13 mouse cellular contexts compared by ENCODE assay signal in the genomic region with DNA sequence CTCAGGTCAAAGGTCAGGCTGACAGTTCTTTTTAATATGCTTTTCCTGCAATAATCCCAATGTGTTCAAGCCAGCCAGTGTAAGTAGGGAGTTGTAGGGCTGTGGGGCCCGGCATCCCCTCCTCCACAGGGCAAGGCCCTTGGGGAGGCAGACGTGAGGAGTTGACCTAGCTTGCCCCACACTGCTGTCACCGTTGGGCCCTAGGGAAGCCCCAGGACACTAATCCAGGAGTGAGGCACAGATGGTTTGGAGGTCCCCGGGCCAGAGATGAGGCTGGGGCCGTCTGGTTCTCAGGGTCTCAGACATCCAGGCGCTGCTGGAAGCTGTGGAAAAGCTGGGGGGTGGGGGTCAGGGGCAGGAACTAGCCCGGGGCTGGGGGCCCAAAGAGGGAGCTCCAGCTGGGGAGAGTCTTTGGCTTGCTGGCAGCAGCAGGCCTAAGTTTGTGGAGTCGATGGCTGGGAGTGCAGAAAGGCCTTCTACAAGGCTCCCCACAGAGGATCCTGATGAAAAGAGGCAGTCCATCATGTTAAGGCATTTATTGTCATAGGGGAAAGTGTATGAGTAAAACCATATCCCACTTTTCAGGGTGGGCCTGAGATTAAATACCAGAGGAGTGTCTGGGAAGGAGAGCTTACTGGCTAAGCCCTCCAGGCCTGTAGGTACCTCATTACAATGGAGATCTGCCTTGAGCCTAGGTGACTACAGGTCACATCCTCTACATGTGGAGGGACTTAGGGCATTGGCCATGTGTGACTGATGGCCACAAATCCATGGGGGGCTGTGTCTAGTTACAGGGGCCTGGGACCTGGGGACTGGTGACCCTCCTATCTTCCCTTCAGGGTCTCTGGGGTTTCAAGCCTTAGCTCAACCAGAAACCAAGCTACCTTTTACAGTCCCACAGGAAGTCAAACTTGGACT.
DNase-seq lines count a peak whose midpoint lies in the region; ATAC-seq and TF ChIP-seq lines count a peak whose summit lies in the region.
"Had no signal": no experiment of that assay in that cellular context is flagged by ENCODE, and none has a peak within 500 bp of the region (broad histone marks: within the 10 kb centered on the region; RNA-seq: fewer than 3 reads in every experiment).

No protein-coding gene starts in this region.

- ATAC-seq in forebrain, postnatal 0 days: no peak
- ATAC-seq in intestine, embryonic 16.5 days: 0 out of 2 replicates have a peak, but pooled peaks have one; percentile 18
- no peak for ATAC-seq in intestine, postnatal 0 days
- ATAC-seq in neural tube, embryonic 11.5 days (ENCODE audit: insufficient read depth, low FRiP score, low TSS enrichment): peak; percentile 27; the same call in 1 of the 2 replicates
- no peak for ATAC-seq in neural tube, embryonic 15.5 days (ENCODE audit: low FRiP score)

- WGBS in forebrain, embryonic 10.5 days: 49% methylated on average over 8 of the region's 8 CpGs
- 64% methylated on average over 8 of the region's 8 CpGs for WGBS in forebrain, postnatal 0 days
- WGBS in intestine, embryonic 16.5 days: 45% methylated on average over 8 of the region's 8 CpGs
- 59% methylated on average over 8 of the region's 8 CpGs for WGBS in intestine, postnatal 0 days
- 38% methylated on average over 8 of the region's 8 CpGs for WGBS in neural tube, embryonic 11.5 days
- WGBS in neural tube, embryonic 15.5 days: 57% methylated on average over 8 of the region's 8 CpGs

- H3K9ac ChIP-seq in forebrain, postnatal 0 days: no peak overlapping the region
- H3K9ac ChIP-seq in intestine, embryonic 16.5 days (ENCODE audit: low read depth, low read length): no peak overlapping the region
- H3K9ac ChIP-seq in intestine, postnatal 0 days (ENCODE audit: low read depth, low read length): no peak overlapping the region
- H3K9ac ChIP-seq in neural tube, embryonic 11.5 days (ENCODE audit: low read length): no peak overlapping the region
- no peak overlapping the region for H3K9ac ChIP-seq in neural tube, embryonic 15.5 days (replicated peaks)
- H3K9ac ChIP-seq: lung, embryonic 14.5 days had no signal

- H3K36me3 ChIP-seq in forebrain, embryonic 10.5 days (replicated peaks): no peaks in the 10 kb centered on the region
- no peaks in the 10 kb centered on the region for H3K36me3 ChIP-seq in forebrain, postnatal 0 days (ENCODE audit: insufficient read depth)
- no peaks in the 10 kb centered on the region for H3K36me3 ChIP-seq in intestine, embryonic 16.5 days (ENCODE audit: control insufficient read depth, insufficient read depth, low read length)
- H3K36me3 ChIP-seq in intestine, postnatal 0 days (ENCODE audit: control insufficient read depth, insufficient read depth): no peaks in the 10 kb centered on the region
- H3K36me3 ChIP-seq in neural tube, embryonic 11.5 days (ENCODE audit: control insufficient read depth, insufficient read depth, low read length): no peaks in the 10 kb centered on the region
- H3K36me3 ChIP-seq in neural tube, embryonic 15.5 days: no peaks in the 10 kb centered on the region

- no peak for DNase-seq in forebrain, embryonic 10.5 days (ENCODE audit: extremely low spot score, low spot score)
- DNase-seq in forebrain, postnatal 0 days: no peak
- peak; percentile 19 for DNase-seq in neural tube, embryonic 11.5 days (ENCODE audit: low spot score)
- DNase-seq in retina, embryonic 14.5 days (ENCODE audit: low spot score): peak; percentile 27
- DNase-seq in layer of hippocampus, adult 8-10 months (ENCODE audit: low spot score in 2 of 2): no peak
- DNase-seq: cerebellum, adult 11-12 months; heart, postnatal 10 days; kidney, adult 8-10 months; lung, embryonic 14.5 days; spleen, adult 18-20 months had no signal

- H3K4me2 ChIP-seq in forebrain, postnatal 0 days (ENCODE audit: low read depth): no peak overlapping the region
- no peak overlapping the region for H3K4me2 ChIP-seq in intestine, embryonic 16.5 days (ENCODE audit: low read depth, low read length)
- no peak overlapping the region for H3K4me2 ChIP-seq in intestine, postnatal 0 days (replicated peaks; ENCODE audit: low read depth)
- H3K4me2 ChIP-seq in neural tube, embryonic 11.5 days (ENCODE audit: low read depth): no peak overlapping the region
- H3K4me2 ChIP-seq in neural tube, embryonic 15.5 days: no peak overlapping the region
- H3K4me2 ChIP-seq: lung, embryonic 14.5 days had no signal

- TF ChIP-seq CTCF in forebrain, postnatal 0 days (IDR thresholded peaks at IDR 0.05; ENCODE audit: low read depth): no peak
- TF ChIP-seq CTCF in intestine, postnatal 0 days (IDR thresholded peaks at IDR 0.05; ENCODE audit: low read depth): no peak

- H3K4me1 ChIP-seq in forebrain, embryonic 10.5 days: peaks cover 7% of the 10 kb centered on the region
- H3K4me1 ChIP-seq in forebrain, postnatal 0 days (ENCODE audit: insufficient read depth): no peaks in the 10 kb centered on the region
- H3K4me1 ChIP-seq in intestine, embryonic 16.5 days (ENCODE audit: control insufficient read depth, insufficient read depth, low read length): no peaks in the 10 kb centered on the region
- H3K4me1 ChIP-seq in intestine, postnatal 0 days (replicated peaks; ENCODE audit: control insufficient read depth, insufficient read depth, low read length): no peaks in the 10 kb centered on the region
- H3K4me1 ChIP-seq in neural tube, embryonic 11.5 days (ENCODE audit: control insufficient read depth, insufficient read depth, low read length): no peaks in the 10 kb centered on the region
- no peaks in the 10 kb centered on the region for H3K4me1 ChIP-seq in neural tube, embryonic 15.5 days

- no peak overlapping the region for H3K4me3 ChIP-seq in forebrain, embryonic 10.5 days
- H3K4me3 ChIP-seq in forebrain, postnatal 0 days (ENCODE audit: low read depth, low read length): no peak overlapping the region
- H3K4me3 ChIP-seq in intestine, embryonic 16.5 days (ENCODE audit: low read length): no peak overlapping the region
- no peak overlapping the region for H3K4me3 ChIP-seq in intestine, postnatal 0 days (ENCODE audit: low read depth, low read length)
- H3K4me3 ChIP-seq in neural tube, embryonic 11.5 days (ENCODE audit: low read depth, low read length): no peak overlapping the region
- no peak overlapping the region for H3K4me3 ChIP-seq in neural tube, embryonic 15.5 days (replicated peaks)

- H3K27me3 ChIP-seq in forebrain, embryonic 10.5 days (ENCODE audit: poor library complexity, severe bottlenecking): no peaks in the 10 kb centered on the region
- H3K27me3 ChIP-seq in forebrain, postnatal 0 days (ENCODE audit: insufficient read depth, low read length): no peaks in the 10 kb centered on the region
- H3K27me3 ChIP-seq in intestine, embryonic 16.5 days (replicated peaks; ENCODE audit: control insufficient read depth, insufficient read depth, low read length): no peaks in the 10 kb centered on the region
- H3K27me3 ChIP-seq in intestine, postnatal 0 days (replicated peaks; ENCODE audit: control insufficient read depth, insufficient read depth, low read length): no peaks in the 10 kb centered on the region
- no peaks in the 10 kb centered on the region for H3K27me3 ChIP-seq in neural tube, embryonic 11.5 days (ENCODE audit: control insufficient read depth, insufficient read depth, low read length)
- no peaks in the 10 kb centered on the region for H3K27me3 ChIP-seq in neural tube, embryonic 15.5 days (replicated peaks)

- H3K9me3 ChIP-seq in forebrain, embryonic 10.5 days: no peaks in the 10 kb centered on the region
- H3K9me3 ChIP-seq in forebrain, postnatal 0 days (ENCODE audit: low read length): no peaks in the 10 kb centered on the region
- H3K9me3 ChIP-seq in intestine, embryonic 16.5 days (ENCODE audit: control insufficient read depth, low read length): no peaks in the 10 kb centered on the region
- H3K9me3 ChIP-seq in intestine, postnatal 0 days (ENCODE audit: control insufficient read depth): no peaks in the 10 kb centered on the region
- no peaks in the 10 kb centered on the region for H3K9me3 ChIP-seq in neural tube, embryonic 11.5 days (ENCODE audit: control insufficient read depth, low read length)
- H3K9me3 ChIP-seq in neural tube, embryonic 15.5 days (replicated peaks): no peaks in the 10 kb centered on the region

- peak overlapping the region; percentile 51; the same call in 1 of the 2 replicates for H3K27ac ChIP-seq in forebrain, embryonic 10.5 days
- no peak overlapping the region for H3K27ac ChIP-seq in forebrain, postnatal 0 days (ENCODE audit: low read depth, low read length)
- H3K27ac ChIP-seq in intestine, embryonic 16.5 days (ENCODE audit: low read length): no peak overlapping the region
- H3K27ac ChIP-seq in intestine, postnatal 0 days (ENCODE audit: low read depth, low read length): no peak overlapping the region
- H3K27ac ChIP-seq in neural tube, embryonic 11.5 days (ENCODE audit: low read depth, low read length): no peak overlapping the region
- H3K27ac ChIP-seq in neural tube, embryonic 15.5 days (replicated peaks): no peak overlapping the region

Comparison
In these comparisons a context has a peak if more than half of its experiments do, and no peak if none do; other contexts are left out.
1. ATAC-seq: peak in intestine, embryonic 16.5 days (single experiment) and neural tube, embryonic 11.5 days (single experiment); none in forebrain, postnatal 0 days (single experiment), intestine, postnatal 0 days (single experiment) and neural tube, embryonic 15.5 days (single experiment).
2. DNase-seq: peak in neural tube, embryonic 11.5 days (single experiment) and retina, embryonic 14.5 days (single experiment); none in forebrain, embryonic 10.5 days (single experiment), forebrain, postnatal 0 days (single experiment) and layer of hippocampus, adult 8-10 months (0 of 2).